Mouse (Mus musculus): Measurements from ENCODE around the gene Keap1.
"Not testable (repeated sequence)": the region's sequence is repeated elsewhere in the genome, so short reads cannot be mapped to it uniquely, and the experiment has no call there.

The Keap1 gene

DNA sequence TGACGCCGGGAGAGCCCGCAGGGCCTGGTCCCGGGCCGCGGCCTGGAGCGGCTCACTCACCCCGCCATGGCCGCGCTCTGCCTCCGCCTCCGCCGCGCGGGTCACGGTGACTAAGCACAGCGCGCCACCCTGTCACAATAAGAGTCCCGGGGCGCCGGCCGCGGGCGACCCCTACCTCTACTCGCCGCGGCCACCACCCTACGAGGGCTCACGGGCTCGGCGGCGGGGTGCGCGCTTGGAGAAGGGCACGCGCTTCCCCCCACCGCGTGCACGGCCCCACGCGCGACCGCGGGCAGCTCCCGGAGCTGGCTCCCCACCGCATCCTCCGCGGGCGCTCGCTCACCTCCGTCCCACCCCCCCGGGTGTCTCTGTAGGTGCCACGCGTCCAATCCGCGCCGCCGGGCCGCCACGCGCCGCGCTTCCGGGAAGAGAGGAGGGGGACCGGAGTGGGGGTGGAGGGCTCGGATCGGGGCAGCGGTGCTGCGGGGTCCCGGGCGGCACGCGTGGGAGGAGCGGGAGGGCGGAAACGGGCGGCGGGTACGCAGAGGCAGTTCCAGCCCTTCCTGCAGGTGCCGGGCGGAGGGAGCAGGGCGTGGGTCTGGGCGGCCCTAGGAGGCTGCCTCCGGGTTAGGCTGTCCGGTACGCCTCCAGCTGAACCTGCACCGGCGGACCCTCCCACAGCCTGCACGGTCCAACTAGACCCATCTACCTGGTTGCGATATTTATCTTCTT is at the start of gene Keap1:
Gene Keap1, minus strand, starts transcription at position 629 of the 732 bp plus-strand sequence.
- DNase-seq (ENCODE audit: low spot score in 2 of 2) = peak; percentile 50 to 60

DNA sequence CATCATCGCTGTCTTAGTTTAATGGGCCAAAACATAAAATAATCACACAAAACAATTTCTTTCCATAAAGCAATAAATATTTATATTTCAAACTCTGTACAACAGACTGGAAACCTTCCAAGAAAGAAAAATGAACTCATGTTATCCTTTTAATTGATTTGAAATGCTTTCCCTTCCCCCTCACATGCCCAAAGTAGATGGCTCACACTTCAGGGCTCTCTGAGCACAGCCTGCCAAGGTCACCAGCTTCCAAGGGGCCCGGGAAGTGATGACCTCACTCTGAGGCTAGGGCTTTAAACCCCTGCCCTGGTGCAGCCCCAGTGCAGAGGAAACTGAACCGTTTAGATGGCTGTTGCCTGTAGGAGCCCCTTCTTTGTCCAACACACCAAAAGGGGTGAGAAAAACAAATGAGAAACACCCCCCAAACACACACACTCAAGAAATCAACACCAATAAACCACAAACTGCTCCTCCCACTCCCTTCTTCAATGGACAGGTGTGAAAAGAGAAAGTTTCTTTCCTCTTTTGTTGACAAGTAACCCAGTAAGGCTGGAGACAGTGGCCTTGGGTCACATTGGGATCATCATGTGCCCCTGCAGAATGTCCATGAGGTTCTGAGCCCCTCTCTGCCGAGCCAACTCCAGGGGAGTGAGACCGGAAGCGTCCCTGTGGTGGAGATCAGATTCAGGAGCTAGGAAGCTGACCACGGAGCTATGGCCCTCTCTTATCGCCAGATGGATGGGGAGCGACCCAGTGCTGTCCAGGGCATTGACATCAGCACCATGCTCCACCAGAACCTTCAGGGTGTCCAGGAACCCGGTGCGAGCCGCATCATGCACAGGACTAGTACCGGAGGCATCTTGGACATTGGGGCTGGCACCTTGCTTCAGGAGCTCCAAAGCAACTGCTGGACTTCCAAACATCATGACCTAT is 49.5 kb upstream of the Keap1 start:
- DNase-seq (ENCODE audit: low spot score in 2 of 2) = no peak

DNA sequence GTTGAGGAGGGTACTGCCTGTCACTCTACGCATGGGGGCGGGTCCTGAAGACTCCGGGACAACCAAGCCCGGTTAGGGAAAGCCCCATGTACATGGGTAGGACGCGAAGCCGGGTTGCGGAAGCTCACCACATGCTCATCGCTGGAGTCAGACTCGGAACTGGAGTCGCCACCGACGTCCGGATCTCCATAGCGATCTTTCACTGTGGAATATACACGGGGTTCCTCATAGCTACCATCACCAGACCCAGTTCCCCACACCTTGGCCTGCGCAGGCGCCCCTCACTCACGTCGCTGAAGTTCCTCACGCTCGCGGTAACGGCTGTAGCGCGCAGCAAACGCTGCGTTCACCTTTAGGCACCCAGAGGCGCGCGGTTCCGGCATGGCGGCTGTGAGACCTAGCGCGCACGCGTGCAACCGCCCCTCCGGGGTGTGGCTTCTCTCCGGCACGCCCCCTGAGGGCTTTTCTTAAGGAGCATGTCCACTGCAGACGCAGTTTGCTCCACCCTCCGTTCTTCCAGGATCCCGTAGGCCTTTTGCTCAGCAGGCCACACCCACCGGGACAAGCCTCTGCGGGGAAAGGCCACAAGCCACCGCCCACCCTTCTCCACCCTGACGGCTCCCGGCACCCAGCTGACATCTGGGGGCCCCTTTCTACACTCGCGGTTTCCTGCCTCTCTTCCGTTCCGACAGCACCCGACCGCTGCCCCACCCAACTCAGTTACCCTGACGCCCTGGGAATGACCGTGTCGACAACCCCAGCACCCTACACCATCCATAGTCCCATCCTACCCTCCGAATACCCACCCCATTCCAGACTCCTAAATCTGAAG is 48.6 kb upstream of the Keap1 start, which contains the start of gene Kri1:
Gene Kri1, minus strand, starts transcription at position 399 of the 832 bp plus-strand sequence.
- peak; percentile 95 to 97 for DNase-seq (ENCODE audit: low spot score in 2 of 2)

DNA sequence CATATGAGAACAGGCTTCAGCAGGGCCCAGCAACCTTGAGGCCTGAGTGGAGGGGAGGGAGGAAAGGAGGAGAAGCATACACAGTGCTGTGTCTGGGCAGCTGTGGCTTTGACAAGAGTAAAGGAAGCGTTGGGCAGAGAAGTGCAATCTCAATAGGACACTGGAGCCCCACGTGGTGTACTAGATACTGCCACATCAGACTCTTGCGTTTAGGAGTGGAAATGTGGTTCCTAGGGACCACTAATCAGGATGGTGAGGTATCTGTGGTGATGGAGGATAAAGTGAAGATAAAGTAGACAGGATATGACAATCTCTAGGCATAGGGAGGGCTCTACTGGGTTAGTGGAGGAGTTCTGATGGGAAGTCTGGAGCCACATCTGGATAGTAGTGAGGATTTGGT is 47.6 kb upstream of the Keap1 start:
- no peak for DNase-seq (ENCODE audit: low spot score in 2 of 2)

DNA sequence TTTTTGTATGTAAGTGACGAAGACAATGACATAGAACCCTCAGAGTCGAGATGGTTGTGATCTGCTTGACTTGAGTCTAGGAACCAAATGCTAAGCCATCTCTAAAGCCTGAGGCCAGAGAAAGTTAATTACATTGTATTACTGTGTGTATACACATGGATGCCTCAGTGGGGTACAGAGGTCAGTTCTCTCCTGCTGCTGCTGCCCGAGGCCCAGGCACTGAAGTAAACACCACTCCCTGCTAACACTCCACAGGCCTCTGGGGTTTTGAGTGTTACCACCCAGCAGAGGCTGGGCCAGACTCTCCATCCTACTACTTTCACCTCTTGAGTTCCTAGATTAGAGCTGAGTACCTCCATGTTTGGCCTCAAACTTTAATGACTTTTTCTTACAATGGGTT is 44.8 kb upstream of the Keap1 start:
- no peak for DNase-seq (ENCODE audit: low spot score in 2 of 2)

DNA sequence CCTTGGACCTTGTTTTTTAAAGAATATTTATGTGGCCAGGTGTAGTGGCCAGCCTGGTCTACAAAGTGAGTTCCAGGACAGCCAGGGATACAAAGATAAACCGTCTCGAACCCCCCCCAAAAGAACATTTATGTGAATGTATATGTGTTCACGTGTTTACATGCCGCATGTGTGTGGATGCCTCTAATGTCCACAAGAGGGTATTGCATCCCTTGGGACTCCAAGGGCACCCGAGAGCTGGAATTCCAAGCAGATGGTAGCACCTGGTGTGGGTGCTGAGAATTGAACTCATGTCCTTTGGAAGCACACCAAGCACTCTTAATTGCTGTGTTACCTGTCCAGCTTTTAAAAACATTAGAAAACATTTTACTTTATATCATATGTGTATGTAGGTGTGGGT is 44.4 kb upstream of the Keap1 start:
- no peak for DNase-seq (ENCODE audit: low spot score in 2 of 2)

DNA sequence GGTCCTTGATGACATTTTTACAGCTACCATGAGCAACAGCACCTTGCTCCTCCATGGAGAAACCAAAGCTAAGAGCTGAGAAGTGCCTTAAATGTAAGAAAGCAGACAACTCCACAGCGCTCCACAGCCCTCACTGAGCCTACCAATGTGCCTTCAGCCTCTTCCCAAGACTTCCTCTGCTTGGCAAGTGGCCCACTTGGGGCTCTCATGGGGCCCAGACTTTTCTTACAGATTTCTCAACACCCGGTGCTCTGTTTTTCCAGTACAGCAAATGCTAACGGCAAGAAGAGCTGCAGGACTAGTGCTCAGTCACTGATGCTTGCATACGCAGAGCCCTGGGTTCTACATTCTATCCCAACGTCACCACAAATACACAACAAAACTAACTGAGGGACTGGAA is 38.6 kb upstream of the Keap1 start:
- no peak for DNase-seq (ENCODE audit: low spot score in 2 of 2)

DNA sequence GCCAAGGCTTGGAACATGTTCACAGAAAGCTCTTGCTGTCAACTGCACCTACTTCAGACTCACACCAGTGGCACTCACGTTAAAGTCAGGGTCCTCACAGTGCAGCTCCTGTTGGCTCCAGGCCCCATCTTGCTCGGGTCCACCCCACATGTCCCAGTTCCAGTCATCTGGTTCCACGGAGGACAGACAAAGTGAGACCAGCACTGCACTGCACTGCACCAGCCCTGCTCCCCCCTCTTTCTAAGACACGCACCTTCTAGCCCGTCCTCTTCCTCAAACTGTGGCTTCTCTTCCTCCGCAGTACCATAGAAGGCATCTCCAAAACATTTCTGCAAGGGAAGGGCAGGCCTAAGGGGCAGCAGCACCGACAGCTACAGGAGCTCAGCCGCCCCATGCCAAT is 37.1 kb upstream of the Keap1 start:
- no peak for DNase-seq (ENCODE audit: low spot score in 2 of 2)

DNA sequence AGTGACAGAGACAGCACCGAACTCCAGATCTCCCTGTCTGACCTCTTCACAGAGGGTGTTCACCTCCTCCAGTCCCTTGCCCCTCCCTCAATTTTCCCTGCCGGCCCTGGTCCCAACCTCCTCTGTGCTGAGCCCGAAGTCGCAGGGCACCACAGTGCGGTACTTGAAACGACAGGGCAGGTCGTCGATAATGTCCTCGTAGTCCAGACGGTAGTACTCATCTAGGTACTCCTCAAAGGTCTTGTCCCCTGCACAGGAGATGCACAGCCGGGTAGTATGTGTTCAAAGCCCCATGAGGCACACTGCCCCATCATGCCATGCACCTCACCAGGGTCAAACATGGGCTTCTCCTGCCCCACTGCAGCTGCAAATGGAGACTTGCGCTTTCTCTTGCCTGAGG is 36.6 kb upstream of the Keap1 start:
- no peak for DNase-seq (ENCODE audit: low spot score in 2 of 2)

DNA sequence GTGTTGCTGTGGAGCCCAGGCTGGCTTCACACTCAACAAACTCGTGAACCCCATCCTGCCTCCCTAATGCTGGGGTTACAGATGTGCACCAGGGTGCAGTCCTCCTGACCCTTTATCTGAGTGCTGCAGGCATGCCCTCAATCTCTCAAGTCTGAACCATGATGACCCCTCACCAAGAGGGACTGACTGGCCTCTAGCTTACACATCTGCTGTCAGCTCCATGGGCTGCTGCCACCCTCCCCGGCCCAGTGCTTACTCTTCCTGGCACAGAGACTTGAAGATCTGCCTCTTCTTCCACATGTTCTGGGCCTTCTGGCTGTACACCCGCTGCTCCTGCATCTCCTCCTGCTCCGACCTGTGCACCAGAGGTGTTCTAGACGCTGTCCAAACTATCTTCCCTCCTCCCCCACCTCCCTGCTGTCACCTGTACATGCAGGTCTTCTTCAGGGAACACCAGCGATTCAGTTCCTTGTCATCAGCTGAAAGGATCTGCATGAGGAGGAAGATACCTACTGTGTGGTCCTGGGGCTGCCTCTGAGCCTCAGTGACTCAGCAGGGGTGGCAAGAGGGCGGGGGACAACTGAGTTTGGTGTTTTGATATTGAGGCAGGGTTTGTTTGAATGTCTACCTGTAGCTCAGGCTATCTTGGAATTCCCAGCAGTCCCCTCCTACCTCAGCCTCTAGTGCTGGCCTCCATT is 36.0 kb upstream of the Keap1 start:
- DNase-seq (ENCODE audit: low spot score in 2 of 2) = no peak

DNA sequence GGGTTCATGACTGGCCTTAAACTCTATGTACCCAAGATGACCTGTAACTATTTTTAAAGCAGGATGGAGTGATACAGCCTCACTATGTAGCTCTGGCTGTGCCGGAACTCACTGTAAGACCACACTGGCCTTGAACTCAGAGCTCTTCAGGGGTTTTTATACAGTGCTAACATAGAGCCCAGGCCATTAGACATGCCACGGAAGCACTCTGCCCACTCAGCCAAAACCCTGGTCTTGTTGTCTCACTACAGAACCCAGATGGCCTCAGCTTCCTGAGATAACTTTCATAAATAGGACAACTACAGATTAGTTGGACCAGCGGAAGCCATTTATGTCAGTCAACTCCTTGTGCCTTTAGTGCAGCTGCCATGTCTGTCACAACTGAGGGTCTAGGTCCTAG is 35.2 kb upstream of the Keap1 start:
- DNase-seq (ENCODE audit: low spot score in 2 of 2) = no peak

DNA sequence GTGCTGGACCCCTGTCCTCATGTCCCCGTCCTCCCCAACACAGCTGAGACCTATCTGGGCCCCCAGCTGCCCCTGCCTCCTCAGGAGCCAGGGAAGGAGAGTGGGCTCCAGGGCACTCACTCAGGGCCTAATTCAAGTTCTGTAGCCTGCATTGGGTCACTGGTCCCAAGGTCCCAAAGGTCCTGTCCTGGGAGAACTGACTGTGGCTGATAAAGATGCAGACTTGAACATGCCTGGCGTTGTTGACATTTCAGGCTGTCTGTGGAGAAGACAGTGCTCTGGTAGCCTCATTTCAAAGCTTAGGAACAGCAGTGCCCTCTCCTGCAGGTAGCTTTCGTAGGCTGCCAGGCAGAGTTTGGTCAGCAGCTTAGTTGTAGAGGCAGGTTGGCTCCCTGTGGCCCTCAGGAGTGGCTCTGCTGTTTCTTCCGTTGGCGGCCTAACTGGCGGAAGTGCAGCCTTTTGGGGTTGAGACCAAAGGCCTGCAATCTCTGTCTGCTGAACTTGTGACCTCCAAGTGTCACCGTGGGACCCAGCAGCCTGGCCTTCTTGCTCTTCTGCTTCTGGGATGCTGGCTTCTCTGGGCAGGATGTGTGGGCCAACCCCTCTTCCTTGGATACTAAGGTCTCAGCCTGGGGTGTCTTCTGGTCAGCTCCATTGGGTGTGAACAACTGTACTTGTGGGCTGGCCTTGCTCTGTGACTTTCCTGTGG is 34.5 kb upstream of the Keap1 start:
- DNase-seq (ENCODE audit: low spot score in 2 of 2) = no peak

DNA sequence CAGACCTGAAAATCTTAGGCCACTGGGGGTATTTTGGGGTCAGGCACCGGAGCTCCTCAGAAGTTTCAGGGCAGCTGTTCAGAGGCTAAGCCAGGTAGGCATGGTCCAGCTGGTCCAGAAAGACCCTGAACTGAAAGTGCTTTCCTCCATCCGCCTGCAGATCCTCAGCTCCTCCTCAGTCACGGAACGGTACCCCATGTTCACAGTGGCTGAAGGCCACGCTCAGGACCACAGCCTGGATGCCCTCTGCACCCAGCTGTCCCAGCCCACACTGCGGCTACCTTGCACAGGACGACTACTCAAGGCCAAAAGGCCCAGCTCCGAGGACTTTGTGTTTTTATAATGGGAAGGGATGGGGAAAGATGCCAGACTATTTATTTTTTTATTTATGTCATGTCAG is 33.9 kb upstream of the Keap1 start:
- no peak for DNase-seq (ENCODE audit: low spot score in 2 of 2)

DNA sequence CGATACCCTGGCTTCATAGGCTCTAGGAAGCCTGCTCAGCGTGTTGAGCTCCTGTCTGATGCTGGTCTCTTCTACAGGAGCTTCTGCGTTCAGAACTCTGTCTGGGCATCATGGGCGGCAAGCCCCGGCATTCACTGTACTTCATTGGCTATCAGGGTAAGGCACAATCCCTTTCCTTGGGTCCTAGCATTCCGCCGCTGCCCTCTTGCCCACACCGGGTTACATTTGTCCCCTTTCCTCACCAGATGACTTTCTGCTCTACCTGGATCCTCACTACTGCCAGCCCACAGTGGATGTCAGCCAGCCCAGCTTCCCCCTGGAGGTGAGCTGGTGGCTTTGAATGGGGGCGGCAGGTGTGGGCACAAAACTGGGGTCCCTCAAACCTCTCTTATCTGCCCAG is 33.2 kb upstream of the Keap1 start:
- DNase-seq (ENCODE audit: low spot score in 2 of 2) = no peak

DNA sequence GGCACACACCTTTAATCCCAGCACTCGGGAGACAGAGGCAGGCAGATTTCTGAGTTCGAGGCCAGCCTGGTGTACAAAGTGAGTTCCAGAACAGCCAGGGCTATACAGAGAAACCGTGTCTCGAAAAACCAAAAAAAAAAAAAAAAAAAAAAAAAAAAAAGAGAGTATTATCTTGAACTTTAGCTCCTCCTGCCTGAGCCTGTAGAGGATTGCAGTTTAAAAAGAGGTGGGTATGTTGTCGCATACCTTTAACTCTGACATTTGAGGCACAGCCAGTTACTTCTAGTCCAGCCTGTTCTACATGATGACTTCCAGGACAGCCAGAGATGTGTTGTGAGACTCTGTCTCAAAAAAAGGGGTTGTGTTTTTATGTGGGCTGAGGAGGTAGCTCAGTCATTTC is 30.4 kb upstream of the Keap1 start:
- not testable (repeated sequence) for DNase-seq (ENCODE audit: low spot score in 2 of 2)

DNA sequence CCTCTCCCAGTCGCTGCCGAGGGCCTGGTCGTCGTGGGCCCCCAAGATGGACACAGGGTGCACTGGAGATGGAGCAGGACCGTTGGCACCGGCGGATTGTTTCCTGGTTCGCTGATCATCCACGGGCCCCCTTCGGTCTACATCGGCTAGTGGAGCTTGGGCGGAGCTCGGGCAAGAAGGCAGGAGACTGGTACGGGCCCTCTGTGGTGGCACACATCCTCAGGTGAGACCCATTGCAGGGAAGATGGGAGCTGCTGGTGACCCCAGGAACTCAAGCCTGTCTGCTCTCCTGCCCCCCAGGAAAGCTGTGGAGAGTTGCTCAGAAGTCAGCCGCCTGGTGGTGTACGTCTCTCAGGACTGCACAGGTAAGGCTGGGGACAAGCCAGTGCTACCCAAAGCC is 29.1 kb upstream of the Keap1 start:
- DNase-seq (ENCODE audit: low spot score in 2 of 2) = no peak

DNA sequence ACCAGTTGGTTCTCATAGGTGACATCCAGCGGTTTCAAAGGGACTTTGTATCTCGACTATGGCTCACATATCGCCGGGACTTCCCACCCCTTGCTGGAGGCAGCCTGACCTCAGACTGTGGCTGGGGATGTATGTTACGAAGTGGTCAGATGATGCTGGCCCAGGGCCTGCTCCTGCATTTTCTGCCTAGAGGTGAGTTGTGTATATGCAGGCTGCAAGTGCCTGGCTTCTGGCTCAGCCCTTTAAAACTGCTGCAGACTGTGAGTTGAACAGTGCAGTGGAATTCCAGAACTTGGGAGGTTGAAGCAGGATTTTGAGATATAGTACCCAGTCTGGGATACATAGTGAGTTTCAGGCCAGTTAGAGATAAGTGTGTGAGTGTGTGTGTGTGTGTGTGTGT is 27.7 kb upstream of the Keap1 start:
- DNase-seq (ENCODE audit: low spot score in 2 of 2) = no peak

DNA sequence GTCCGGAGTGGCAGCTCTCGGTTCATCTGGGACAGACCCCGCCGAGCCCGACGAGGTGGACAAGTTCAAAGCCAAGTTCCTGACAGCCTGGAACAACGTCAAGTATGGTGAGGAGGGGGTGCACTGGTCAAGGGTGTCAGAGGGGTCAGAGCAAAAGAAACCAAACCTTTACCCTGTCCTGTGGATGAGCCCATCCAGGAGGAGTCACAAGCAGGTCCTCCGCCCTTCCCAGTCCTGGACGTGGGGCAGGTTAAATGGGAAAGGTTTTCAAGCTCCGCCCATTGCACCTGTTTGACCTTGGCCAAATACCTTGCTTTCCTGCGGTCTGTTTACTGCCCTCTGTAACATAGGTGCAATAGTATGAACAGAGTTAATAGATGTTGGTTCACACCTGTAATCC is 26.4 kb upstream of the Keap1 start:
- DNase-seq (ENCODE audit: low spot score in 2 of 2) = no peak

DNA sequence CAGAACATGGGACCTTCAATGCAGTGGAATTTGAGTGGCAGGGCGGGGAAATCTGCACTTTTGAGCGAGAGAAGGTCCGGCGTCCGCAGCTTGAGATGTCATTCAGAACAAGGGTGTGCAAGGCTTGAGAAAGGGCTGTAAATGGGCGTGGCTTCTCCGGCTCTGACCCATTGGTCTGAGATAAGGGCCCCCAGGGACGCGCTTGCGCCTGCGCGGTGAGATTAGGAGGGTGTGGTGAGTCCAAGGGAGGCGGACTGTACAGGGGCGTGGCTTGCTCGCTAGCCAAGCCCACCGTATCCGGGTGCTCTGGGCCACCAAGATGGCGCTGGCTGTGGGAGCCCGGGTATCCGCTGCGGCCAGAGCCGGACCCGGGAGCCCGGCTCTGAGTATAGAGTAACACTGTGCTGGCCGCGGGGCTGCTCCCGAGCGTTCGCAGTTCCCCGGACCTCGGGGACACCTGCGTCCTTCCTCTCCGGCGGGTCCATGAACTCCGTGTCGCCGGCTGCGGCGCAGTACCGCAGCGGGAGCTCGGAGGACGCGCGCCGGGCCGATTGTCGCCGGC is 25.9 kb upstream of the Keap1 start, which contains the start of gene Atg4d:
Gene Atg4d, plus strand, starts transcription at position 294 of the 562 bp plus-strand sequence.
- DNase-seq (ENCODE audit: low spot score in 2 of 2) = peak; percentile 95 to 97

DNA sequence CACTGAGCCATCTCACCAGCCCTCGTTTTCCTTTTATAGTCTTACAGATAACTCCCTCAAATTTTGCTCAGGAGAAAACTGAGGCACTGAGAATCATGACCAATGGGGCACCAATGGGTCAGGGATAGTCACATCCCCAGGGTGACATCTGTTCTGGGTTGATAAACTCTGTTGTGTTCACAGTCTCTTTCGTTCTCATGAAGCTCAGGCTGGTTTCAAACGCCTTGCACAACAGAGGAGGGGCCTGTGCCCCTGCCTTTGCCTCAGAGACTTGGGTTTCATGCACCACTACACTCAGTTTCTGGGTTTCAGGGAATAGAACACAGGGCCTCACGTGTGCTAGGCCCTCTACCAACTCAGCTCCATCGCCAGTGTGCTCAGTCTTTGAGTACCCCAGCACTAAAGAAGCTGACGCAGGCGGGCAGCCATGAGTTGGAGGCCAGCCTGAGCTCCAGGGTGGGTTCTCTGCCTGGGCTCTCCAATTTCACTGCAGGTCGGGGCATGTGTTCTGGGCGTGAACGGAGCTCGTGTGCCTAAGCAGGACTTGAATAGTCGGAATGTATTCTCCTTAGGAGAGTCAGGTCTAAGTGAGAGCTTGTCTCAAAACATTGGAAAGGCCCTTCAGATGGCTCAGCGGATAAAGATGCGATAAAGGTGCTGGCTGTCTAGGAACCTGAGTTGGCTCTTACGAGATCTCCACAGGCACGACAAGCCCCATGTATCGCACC is 25.3 kb upstream of the Keap1 start:
- DNase-seq (ENCODE audit: low spot score in 2 of 2) = no peak
